Mouse (Mus musculus): ENCODE measurements around the gene Fras1.

Fras1 gene

DNA sequence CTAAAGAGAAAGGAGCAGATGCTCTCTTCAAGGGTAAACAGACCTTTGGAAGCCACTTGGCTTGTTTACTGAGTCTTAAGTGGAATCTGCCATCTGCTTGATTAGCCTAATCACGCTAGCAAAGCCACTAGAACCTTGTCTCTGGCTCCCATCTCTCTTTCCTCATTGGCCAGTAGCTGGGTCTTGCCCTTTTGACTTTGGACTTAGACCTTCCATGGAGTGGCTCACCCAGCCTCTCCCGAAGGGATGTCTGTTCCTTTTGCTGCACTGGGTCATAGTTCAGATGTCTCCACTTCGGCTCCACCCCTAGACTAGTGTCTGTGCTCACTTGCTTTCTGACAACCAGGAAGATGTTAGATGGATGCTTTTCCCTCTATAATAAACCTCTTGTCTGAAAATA is 28.8 kb downstream of the Fras1 start:
- in situ Hi-C loops (cut with MboI, MseI): no loop called here

DNA sequence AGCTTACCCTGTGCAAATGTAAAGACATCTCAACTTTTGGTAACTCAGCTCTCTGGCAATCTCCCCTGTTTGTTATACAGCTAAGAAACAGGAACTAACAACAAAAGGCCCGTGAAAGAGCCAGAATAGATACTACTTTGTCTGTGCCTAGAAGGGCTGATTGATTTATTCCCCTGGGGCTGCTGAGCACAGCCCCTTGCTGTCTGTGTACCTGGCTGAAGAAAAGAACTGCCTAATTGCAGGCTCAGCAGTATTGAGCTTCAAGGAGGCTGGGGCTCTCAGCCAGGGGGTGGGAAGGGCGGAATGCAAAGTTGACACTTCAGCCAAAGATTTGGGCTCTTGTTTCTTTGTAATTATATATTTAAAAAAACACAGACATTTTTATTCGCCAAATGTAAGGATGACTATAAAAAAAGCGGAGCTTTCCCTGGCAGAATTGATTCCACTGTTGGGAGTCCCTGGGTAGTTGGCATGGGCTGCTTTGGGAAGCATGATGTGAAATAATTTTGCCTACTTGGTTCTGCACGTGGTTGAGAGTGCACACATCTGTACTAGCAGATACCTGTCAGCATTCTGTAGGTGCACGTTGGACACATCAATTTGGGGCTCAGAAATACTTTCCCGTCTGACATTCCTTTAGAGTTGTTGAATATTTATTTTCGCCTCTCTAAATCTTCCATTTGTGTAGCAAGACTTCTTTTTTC is 31.5 kb downstream of the Fras1 start:
- in situ Hi-C loops (cut with MboI, MseI): no loop called here

DNA sequence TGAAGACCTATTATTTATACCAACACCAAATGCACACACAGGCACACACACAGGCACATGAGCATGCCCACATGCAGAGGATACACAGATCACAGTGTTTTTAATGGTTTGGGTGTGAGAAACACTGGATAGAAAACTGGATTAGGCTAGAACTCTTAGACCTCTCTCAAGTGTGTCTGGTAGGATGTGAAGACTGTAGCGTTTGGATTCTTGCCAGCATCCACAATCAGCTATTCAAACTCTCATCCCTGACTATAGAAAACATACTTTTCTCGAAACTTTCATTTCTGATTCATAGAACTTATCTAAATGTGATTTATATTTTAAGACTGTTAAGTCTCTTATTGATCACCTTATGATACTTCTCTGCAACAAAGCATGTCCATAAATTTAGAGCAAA is 34.5 kb downstream of the Fras1 start:
- in situ Hi-C loops (cut with MboI, MseI): no loop called here

DNA sequence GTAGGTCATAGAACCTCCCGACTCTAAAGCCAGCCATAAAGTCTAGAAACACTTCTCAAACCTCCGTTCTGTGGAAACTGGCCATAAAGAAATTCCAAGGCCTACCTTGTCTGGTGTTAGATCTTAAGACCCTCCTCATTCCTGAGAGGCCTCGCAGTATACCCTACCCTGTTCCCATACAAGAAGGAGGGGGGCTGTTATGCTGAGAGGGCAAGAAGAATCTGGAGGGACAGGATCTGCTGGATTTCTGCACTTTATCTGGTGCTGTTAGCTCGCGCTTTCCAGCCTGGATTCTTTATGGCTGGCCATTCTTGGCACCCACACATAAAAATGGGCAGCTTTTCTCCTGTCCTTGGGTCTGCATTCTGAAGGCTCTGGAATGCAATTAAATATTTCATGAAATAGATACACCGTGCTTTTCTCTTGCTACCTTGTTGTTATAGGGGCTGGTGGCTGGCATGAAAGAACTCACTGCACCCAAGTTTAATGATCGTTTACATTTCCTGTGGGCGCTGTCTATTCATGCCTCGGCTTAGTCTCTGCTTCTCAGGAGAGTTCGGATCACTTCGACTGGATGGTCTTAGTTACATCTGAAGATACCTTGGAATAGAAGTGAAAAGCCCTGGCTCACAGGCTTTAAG is 39.1 kb downstream of the Fras1 start:
- in situ Hi-C loops (cut with MboI, MseI): no loop called here

DNA sequence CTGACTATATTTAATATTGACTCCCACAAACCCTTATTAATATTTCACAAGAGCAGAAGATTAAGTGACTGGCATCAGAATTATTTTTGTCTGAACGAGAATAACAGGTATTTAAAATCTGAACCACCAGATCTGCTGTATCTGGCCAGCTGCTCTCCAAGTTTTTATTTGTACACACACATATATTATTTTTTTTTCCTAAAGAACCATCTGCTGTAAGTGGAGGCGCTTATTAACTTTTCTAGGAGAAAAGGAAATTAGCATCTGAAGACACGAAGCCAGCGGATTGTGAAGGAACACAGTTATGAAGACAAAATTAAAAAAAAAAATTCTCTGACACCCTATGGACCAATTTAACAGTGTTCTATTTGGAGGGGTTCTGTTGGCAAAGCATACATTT is 43.4 kb downstream of the Fras1 start:
- in situ Hi-C loops (cut with MboI, MseI): no loop called here

DNA sequence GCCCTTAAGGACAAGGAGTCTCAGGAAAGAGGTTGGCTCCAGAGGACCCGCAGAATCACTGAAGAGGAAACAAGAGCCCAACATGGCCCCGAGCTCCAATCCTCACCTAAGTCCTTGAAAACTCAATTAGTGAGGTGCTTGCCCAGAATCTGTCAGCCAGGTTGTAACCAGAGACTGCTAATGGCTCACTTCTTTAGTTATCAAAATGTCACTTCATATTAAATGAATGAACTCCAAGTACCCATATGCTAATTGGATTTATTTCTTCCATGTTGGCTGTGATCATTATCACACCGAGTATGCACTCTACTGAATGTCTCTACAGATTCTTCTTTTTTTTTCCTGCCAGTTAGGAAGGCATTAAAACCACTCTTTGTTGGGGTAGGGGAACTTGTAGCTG is 47.8 kb downstream of the Fras1 start:
- in situ Hi-C loops (cut with MboI, MseI): no loop called here

DNA sequence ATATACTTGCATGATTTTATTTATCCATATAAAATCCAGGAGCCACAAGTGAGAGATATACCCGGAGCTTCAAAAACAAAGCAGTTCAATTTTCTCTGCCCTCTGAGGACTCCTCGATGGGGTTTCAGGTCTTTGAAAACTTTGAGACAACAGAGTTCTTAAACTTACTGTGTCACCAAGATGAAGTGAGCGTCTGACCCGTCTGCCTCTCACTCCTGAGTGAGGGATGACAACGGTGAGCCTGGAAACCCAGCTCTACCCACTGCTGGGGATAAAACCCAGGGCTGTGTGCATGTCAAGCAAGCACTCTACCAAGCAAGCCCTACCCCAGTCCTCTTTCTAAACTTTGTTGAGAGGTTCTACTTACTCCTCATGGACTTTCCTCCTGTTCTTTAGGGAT is 49.0 kb downstream of the Fras1 start:
- in situ Hi-C loops (cut with MboI, MseI): no loop called here

DNA sequence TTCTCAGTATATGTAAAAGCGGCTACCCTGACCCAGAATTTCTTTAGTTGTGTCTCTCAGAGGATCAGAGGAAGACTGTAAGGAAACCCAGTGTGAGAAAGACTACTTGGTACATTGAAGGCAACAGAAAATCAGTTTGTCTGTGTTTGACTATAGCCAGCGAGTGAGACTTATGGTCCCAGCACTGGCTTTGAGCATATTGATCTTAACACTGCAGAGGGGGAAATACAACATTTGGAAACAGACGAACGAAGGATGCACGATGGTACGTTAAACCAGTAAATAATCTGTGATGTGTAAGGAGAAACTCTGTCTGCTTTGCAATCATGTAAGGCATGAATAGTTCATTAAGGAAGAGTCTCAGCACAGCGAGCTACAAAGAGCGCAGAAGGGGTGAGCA is 51.6 kb downstream of the Fras1 start:
- in situ Hi-C loops (cut with MboI, MseI): no loop called here

DNA sequence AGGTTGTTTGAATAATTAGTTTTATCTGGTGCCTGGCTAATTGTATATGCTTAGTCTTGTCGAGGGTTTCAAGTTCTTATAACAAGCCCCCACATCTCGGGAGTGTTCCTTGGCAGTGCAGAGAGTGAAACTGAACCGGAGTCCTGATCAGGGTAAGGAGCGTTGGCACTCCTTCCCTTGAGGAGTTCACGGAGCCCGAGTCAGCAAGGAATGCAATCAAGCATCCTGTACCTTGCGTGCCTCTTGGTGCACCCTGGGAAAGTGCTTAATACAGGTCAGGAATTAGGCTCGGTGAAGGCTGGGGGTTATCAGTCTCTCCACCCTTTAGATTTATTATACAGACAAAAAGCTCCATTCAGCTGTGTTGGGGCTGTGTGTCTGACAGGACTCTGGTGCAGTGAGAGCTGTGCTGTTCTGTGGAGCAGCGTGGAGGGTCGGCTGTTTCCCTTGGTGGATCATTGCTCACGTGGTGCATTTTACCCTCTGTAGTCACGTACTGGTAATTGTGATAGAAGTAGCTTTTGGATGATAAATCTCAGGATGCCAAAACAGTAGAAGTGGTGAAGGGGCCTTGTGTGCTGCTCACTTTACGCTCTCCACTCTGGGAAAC is 55.9 kb downstream of the Fras1 start:
- in situ Hi-C loops (cut with MboI, MseI): no loop called here

DNA sequence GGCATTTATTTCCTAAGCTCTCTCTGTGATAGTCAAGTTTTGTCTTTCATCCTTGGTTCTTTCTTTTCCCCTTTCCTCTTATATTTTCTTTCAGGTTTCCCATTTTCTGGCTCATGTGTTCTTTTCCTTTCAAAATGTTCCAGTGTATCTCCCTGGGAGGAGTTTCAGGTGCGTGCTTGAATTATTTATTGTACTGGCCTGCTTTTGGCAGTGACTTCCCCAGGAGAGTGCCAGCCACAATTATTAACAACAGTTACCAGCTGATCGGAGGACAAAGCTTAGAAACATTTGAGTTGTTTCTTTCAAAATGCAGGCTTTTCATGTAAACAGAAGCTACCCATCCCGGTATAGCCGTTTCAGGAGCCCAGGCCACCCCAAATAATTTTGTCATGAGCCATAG is 64.1 kb downstream of the Fras1 start:
- in situ Hi-C loops (cut with MboI, MseI): no loop called here

DNA sequence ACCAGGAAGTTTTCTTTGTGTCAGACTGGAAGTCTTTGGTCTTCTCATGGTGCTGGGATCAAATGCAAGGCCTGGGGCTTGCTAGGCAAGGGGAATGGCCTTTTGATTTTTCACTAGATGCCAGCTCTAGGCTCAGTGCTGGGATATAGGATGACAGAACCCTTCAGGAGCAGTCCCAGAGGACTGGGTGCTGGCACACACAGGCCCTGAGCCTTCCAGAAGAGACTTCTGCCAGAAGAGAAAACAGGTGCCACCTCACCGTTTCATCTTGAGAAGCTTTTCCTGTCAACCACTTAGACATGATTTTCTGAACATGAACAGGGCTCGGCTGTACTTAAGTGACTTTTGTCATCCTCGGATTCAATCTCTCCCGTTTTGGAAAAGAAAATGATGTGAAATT is 66.1 kb downstream of the Fras1 start:
- in situ Hi-C loops (cut with MboI, MseI): no loop called here

DNA sequence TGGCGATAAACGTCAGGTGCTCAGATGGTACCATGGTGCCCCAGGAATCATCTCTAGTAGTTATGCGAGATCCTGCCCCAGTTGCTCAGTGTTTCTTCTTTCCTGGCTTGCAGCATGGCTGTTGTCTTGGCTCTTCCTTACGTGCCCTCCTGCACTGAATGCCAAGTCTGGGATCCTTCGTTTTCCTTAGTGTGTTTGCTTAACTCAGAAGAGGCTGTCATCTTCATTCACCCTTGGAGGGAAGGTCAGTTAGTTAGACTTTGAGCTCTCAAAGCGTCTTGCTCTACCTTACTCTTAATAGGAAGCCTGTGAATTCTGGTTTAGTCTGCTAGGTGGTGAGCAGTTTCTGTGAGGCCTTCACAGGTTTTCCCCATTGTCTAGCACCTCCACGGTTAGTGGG is 73.7 kb downstream of the Fras1 start:
- in situ Hi-C loops (cut with MboI, MseI): no loop called here

DNA sequence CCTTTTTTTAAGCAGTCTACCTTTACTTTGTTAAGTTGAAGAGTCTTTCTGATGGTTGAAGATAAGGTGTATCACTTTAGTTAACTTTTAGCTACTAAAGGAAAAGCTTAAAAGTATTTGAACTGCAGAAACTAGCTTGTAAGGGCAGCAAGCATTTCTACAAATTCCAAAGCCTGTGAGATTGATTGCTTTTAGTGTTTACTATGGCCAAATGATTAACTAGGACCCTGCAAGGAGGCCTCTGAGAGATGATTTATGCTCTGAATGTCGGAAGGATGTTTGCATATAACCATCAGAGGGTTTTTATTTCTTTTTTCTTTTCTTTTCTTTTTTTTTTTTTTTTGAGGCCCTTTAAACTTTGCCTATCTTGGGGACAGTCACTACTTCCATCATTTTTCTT is 78.3 kb downstream of the Fras1 start:
- in situ Hi-C loops (cut with MboI, MseI): no loop called here

DNA sequence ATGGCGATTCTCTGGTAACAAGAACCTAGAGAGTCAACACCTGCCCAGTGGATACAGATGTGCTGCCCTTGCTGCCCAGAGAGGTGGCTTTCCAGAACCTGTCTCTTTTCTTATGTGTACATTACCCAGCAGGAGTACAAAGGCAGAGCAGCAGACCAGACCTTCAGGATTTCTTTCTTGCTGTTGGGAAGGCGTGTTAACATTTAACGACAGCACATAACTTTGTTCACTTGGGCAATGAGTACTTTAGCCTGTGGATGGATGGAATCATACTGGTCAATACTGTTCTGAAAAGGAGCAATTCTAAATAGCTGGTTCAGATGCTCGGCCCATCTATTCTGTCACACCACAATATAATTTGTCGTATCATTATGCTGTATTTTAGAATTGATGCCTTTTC is 79.6 kb downstream of the Fras1 start:
- in situ Hi-C loops (cut with MboI, MseI): no loop called here

DNA sequence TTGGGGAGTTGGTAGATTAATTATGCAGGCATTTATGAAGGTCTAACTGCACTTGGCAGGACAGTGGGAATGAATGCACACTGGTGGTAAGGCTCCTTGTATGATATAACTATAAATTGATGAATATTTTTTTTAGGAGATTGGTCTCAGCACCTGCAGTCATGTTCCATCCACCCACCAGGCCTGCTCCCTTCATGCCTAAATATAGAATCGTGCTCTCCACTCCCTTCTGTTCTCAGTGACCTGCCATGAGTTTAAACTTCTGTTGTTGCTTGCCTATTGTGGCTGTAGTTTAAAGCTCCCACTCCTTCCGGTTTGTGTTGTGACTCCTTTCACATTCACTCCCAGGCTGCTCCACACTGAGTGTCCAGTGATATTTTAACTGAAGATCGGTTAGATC is 80.7 kb downstream of the Fras1 start:
- in situ Hi-C loops (cut with MboI, MseI): no loop called here

DNA sequence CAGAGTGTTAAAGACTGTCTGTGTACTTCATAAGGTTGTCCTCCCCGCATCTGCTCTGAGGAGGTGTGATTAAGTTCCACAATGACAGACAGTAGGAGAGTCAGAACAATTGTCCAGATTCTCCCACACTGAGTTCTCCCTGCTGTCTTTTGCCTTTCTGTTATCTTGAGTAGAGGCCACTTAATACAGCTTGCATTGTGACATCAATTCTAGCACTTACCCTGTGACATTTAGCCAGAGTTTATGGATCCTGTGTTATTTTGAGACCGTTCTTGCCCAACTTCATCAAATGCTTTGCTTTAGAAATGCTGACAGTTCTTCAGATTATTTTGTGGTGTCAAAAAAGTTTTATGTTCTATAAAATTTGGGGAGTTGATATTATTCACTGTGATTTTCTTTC is 81.5 kb downstream of the Fras1 start:
- in situ Hi-C loops (cut with MboI, MseI): no loop called here

DNA sequence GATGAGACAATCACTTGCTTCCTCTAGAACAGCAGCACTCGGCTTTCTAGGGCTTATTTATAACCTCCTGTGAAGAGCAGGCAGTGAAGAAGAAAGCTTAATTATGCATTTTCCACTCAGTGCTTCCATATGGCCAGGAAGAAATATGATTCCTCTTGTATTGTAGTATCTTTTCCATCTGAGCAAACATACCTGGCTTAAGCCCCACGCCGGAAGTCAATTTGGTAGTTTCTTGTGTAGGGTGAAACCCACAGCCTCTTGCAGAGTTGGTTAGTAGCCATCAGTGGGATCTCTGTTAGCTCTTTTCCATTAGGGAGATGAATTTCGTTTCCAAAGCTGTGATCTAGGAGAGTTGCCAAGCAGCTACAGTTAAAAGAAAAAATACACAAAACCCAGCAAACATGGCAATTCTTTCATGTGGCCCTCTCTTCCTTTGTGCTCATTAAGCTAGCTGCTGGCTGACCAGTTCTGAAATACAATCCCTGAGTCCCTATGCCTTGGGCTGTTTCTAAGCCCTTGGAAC is 83.7 kb downstream of the Fras1 start:
- in situ Hi-C loops (cut with MboI, MseI): no loop called here

DNA sequence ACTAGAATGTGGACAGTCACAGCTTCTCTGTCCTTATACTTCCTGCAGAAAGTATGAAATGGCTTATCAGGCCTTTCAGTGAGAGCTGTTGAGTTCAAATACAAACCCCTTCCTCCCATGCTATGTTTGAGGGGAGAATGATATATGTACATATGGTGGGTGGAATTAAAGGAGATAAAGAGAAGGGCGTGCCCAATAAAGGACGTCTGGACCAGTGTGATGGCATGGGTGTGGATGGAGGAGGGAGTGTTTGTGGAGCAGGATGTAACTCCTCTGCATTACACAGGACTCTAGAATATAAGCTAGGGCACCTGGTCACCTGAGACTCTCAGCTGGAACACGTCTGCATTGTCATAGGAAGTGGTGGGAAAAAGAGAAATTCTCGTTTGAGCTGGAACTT is 85.8 kb downstream of the Fras1 start:
- in situ Hi-C loops (cut with MboI, MseI): no loop called here

DNA sequence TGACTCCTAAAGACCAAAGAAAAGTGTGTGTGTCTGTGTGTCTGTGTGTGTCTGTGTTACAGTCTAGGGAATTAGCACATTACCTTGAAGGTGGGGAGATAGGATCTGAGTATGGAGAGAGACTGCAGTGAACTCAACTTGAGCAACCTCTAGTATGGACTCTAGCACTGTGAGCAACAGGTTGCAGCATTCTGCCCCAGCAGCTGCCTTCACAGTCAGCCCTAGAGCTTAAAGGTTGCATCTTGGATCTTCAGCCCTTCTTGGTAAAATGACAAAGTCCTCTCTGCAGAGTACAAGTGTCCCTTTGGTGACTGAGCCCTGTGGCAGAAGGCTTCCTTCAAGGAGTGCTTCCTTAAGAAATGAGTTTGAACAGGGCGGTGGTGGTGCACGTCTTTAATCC is 88.4 kb downstream of the Fras1 start:
- in situ Hi-C loops (cut with MboI, MseI): no loop called here

DNA sequence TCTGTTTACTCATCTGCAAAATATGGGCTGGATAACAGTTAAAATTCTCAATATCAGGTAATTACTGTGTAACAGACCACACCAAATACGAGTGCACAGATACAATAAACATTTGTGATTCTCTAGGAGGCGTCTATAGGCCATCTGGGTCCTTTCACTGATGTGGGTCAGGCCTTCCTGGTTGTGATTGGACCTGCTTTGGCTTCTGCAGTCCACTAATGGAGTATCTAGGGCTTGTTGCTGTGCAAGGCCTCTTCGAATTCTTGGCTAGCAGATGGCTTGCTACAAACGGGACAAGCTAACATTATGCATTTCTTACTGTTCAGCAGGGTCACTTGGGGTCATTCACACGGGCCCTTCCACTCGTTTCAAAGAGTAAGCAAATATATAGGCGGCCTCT is 92.7 kb downstream of the Fras1 start:
- in situ Hi-C loops (cut with MboI, MseI): no loop called here

DNA sequence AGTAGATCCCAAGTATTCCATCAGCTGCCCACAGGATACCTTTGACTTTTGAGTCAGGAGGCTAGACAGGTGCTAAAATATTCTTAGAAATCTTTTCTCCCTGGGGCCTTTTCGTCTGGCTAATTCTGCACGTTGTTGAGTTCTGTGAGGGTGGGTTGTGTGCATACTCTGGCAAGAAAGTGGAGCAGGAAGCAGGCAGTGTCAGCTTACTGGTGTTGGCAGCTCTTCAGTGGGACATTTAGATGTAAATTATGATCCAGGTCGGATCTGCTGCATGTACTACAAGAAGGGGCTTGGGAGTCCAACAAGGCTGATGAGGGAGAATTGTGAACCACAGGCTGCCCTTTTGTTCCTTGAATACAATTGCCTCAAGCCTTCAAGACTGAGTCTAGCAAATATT is 98.2 kb downstream of the Fras1 start:
- in situ Hi-C loops (cut with MboI, MseI): no loop called here

DNA sequence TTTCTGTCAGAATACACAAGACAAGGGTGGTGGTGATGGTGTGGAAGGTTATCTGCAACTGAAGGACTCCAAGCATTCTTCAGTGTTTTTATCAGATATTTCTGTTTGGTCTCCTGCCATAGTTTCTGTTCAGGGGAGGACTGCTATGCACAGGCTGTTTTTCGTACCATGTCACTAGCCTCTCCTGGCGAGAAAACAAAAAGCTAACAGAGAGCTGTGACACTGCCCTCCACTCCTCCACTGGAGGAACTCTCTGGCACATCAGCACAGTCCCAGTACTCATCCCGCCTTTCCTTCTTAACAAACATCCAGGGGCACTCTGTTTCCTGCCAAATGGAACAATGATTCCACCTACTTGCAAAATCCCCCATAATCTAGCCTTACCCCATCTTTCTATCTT is 101.7 kb downstream of the Fras1 start:
- in situ Hi-C loops (cut with MboI, MseI): no loop called here

DNA sequence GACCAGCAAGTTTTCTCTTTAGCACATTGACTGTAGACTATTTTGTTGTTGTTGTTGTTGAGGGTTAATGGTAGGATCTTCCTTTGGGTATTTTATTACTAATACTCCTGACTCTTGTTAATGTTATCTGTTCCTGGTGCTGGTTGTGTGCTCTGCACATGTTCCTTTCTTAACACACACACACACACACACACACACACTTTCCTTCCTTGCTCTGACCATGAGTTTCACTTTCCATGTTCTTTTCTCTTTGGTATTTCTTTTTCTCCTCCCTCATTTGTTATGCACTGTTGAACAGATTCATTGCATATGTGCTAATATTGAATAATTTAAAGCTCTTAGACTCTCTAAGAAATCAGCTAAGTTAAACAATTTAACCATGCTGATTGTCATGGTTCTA is 105.2 kb downstream of the Fras1 start:
- in situ Hi-C loops (cut with MboI, MseI): no loop called here

Data from T-helper 17 cell (primary cell).